Mouse (Mus musculus) CH12.LX (cell line): ENCODE measurements around the gene 9130019O22Rik.

Experiments
- CTCF ChIP-seq, 2 experiments: IDR thresholded peaks in 1 of 2; conservative IDR thresholded peaks in 1 of 2; 2 replicates each; pipeline ENCODE4 v1.5.1; 2011 to 2012; ENCODE audit warnings: low read depth in 2 of 2, low read length in 2 of 2, improper control_type of control experiment in 1 of 2, inconsistent platforms in 1 of 2, mild to moderate bottlenecking in 1 of 2, moderate library complexity in 1 of 2
- JUN ChIP-seq: IDR thresholded peaks from 2 replicates; pipeline ENCODE4 v1.6.1; 2011; ENCODE audit warnings: low read depth, mild to moderate bottlenecking, low read length, improper control_type of control experiment, moderate library complexity; ENCODE audit not compliant: insufficient read depth
- NRF1 ChIP-seq: IDR thresholded peaks from 2 replicates; pipeline ENCODE4 v1.6.1; 2014; ENCODE audit warnings: low read depth, mild to moderate bottlenecking, inconsistent platforms, low read length, improper control_type of control experiment, moderate library complexity
- POLR2A ChIP-seq: IDR thresholded peaks from 2 replicates; pipeline ENCODE4 v1.6.1; 2011; ENCODE audit warnings: low read depth, mild to moderate bottlenecking, improper control_type of control experiment, low read length
- POLR2AphosphoS2 ChIP-seq: IDR thresholded peaks from 2 replicates; pipeline ENCODE4 v1.6.1; 2011; ENCODE audit warnings: low read depth, low read length, improper control_type of control experiment
- RCOR1 ChIP-seq: conservative IDR thresholded peaks from 2 replicates; pipeline ENCODE4 v1.6.1; 2012; ENCODE audit warnings: low read depth, mild to moderate bottlenecking, inconsistent platforms, low read length, improper control_type of control experiment
- ZC3H11A ChIP-seq: IDR thresholded peaks from 2 replicates; pipeline ENCODE4 v1.6.1; 2012; ENCODE audit warnings: low read depth, mild to moderate bottlenecking, inconsistent platforms, low read length, improper control_type of control experiment

GRCm38 (mm10) chr7:127366249-127366648 lies 20.7 kb downstream of the 9130019O22Rik start:
- no peak for TF ChIP-seq RCOR1
- no peak for TF ChIP-seq CTCF (conservative IDR thresholded peaks at IDR 0.05 in 1 of 2, IDR thresholded peaks at IDR 0.05 in 1 of 2; ENCODE audit: low read depth in 2 of 2, low read length in 2 of 2)
- no peak for TF ChIP-seq NRF1
- TF ChIP-seq POLR2A: no peak
- TF ChIP-seq JUN: no peak
- no peak for TF ChIP-seq ZC3H11A
- no peak for TF ChIP-seq POLR2AphosphoS2
